8 mouse cellular contexts compared by ENCODE assay signal in genomic region chr7:89338350-89339141, GRCm38 (mm10).
DNase-seq lines count a peak whose midpoint lies in the region; ATAC-seq lines count a peak whose summit lies in the region.

No protein-coding gene starts in this region.

- DNase-seq in MN1 (ENCODE audit: low spot score), result peak; percentile 91
- DNase-seq in cerebellum, adult 9-10 months, result peak; percentile 95
- peak; percentile 75 to 94 for DNase-seq in frontal cortex, adult 2 months (ENCODE audit: extremely low spot score in 1 of 2, low spot score in 1 of 2)
- peak; percentile 90 to 93 for DNase-seq in layer of hippocampus, postnatal 14 days (ENCODE audit: low spot score in 2 of 2)
- peak; percentile 95 for DNase-seq in lung, postnatal 14 days
- peak; percentile 78 for DNase-seq in retina, adult 2 months (ENCODE audit: low read depth, low spot score)
- peak; percentile 93 to 94 for DNase-seq in thymus, postnatal 36 days

- H3K36me3 ChIP-seq in hindbrain, embryonic 12.5 days, result no peaks in the 10 kb centered on the region

- peak overlapping the region; percentile 74 for H3K4me3 ChIP-seq in hindbrain, embryonic 12.5 days

- peak overlapping the region; percentile 78 for H3K4me2 ChIP-seq in hindbrain, embryonic 12.5 days (replicated peaks)

- peaks cover 24% of the 10 kb centered on the region for H3K4me1 ChIP-seq in hindbrain, embryonic 12.5 days

- peak overlapping the region; percentile 90 for H3K9ac ChIP-seq in hindbrain, embryonic 12.5 days

- WGBS in hindbrain, embryonic 12.5 days, result under 1% methylated on average over 57 of the region's 57 CpGs

- H3K27ac ChIP-seq in hindbrain, embryonic 12.5 days, result peak overlapping the region; percentile 66

- ATAC-seq in hindbrain, embryonic 12.5 days (ENCODE audit: low FRiP score), result peak; percentile 96

- no peaks in the 10 kb centered on the region for H3K9me3 ChIP-seq in hindbrain, embryonic 12.5 days (replicated peaks)

- H3K27me3 ChIP-seq in hindbrain, embryonic 12.5 days, result no peaks in the 10 kb centered on the region

Comparison
In these comparisons a context has a peak if more than half of its experiments do, and no peak if none do; other contexts are left out.
1. Peak in every context shown above with its lines: DNase-seq, ATAC-seq, H3K4me3 ChIP-seq and H3K27ac ChIP-seq.